Mouse (Mus musculus) lung, postnatal 14 days (tissue): ENCODE results near the gene Ubfd1.
"Not testable (repeated sequence)": the region's sequence is repeated elsewhere in the genome, so short reads cannot be mapped to it uniquely, and the experiment has no call there.

Source experiments
- DNase-seq: peaks from one replicate; pipeline ENCODE4 v3.0.0; 2021

The Ubfd1 gene

GRCm38 (mm10) chr7:122087195-122087982 lies 20.4 kb downstream of the Ubfd1 start:
- no peak for DNase-seq

- no peak for DNase-seq
Measured at GRCm38 (mm10) chr7:122094564-122095330, 27.8 kb downstream of the Ubfd1 start.

- DNase-seq: no peak
Measured at GRCm38 (mm10) chr7:122098009-122098408, 31.0 kb downstream of the Ubfd1 start.

DNA sequence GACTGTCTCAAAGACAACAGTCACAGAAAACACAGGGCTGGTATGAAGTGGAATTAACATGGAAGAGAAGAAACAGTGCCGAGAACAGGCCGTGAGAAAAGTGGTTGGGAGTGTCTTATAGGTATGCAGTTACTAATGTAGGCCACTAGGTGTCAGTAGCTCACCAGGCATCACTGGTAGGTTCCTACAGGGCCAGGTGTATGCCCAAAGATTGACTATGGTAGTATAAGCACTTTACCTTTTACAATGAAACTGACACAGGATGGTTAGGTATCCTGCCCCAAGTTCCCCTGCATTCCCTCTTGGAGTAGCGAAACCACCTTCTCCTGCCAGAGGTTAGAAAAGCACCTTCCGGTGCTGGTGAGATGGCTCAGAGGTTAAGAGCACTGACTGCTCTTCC lies 32.2 kb downstream of the Ubfd1 start:
- peak; percentile 41 for DNase-seq

DNA sequence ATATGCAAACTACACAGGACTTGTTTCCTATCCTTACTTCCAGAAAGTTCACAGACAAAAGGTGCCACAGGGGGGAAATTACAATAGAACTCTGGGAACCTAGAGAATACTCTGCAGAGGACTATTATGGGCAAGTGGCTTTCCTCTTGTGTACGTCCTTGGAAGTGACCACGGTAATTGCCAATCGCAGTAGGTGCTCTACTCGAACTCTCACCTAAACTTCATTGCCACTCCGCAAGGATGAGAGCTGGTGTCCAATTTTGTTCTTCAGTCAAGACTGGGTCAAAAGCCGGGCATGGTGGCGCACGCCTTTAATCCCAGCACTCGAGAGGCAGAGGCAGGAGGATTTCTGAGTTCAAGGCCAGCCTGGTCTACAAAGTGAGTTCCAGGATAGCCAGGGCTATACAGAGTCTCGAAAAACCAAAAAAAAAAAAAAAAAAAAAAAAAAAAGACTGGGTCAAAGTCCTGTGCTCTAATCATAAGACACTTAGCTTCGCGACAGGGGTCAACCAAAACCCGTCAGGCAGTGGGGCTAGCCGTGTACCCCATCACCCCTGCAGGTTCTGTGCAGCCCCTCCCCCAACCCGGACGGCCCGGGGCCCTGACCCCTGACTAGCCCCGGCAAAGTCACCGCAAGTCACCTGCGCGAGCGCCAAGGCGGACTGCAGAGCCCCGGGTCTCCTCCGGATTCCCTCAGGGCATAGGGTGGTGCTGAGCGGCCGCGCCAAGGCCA lies 34.2 kb downstream of the Ubfd1 start:
- not testable (repeated sequence) for DNase-seq

DNA sequence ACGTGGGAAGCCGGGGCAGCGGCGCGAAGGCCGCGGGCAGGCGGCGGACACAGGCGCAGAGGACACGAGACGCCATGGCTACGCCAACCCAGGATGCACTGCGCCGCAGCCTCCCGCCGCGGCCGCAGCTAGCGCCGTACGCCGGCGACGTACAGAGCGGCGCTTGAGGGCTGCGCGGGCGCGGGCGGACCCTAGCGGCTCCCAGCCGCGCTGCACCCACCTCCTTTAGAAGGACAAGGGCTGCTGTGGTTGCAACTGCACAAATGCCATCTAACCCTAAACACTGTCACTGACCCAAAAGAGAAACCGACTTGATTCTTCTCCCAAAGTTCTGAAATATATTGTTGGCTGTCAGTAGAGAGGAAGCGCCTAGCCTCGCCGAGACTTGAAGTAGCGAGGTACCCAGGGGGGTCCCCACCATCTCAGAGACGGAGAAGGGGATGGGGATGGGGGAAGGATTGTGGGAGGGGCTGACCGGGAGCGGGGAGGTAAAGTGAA lies 34.8 kb downstream of the Ubfd1 start, which contains the start of gene Ndufab1:
Gene Ndufab1 (minus strand): TSS at position 140 of the 498 bp plus-strand sequence.
- DNase-seq: peak; percentile 85

DNA sequence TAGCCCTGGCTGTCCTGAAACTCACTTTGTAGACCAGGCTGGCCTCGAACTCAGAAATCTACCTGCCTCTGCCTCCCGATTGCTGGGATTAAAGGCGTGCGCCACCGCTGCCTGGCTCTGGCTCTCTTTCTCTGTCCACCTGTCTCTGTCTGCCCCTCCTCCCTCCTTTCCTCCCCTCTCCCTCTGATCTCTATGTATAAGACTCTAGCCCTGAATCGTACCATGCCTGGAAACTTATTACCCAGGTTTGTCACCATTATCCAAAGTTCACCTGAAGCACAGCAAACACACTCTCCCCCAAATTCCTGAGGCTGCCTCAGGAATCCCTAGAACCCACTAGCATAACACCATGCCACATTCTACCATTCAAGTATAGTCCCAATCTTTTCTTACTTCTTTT lies 41.2 kb downstream of the Ubfd1 start:
- DNase-seq: no peak

DNA sequence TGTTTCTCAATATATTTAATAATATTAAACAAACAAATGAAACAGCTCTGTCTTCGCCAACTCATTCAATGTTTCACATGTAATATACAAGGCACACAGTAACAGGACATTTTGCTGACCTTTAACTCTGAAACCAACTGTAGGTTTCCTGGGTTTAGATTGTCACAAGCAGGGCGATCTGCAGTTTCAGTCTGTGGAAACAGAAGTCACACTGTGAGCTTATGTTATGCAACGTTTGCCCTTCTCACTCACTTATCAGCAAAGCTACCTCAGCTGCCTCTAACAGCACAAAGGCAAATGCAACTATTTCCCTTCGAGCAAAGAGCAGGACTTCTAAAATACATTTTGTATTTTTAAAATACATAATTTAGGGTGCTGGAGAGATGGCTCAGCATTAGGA lies 56.5 kb downstream of the Ubfd1 start:
- no peak for DNase-seq

GRCm38 (mm10) chr7:122125636-122126035 lies 58.7 kb downstream of the Ubfd1 start:
- no peak for DNase-seq

GRCm38 (mm10) chr7:122126946-122127345 lies 60.0 kb downstream of the Ubfd1 start:
- DNase-seq: no peak
